Mouse (Mus musculus) hindbrain, embryonic 14.5 days (tissue): ENCODE data around the gene Zfp768. TPM values are rescaled to one million over a fixed set of nuclear protein-coding genes. Genes with fewer than 3 reads are reported as not detected.

ENCODE experiments used
- ATAC-seq: fragments of 200-750 bp; cut with Nextera tagmentation; 2 replicates; pipeline ENCODE4 v1.8.0; 2017; ENCODE audit warnings: moderate number of reproducible peaks, mild to moderate bottlenecking, moderate TSS enrichment, moderate library complexity; ENCODE audit not compliant: low FRiP score
- DNase-seq: peaks from one replicate; pipeline ENCODE4 v3.0.0-alpha.2; 2015; ENCODE audit warnings: low spot score
- H3K27ac ChIP-seq: fragments of 300-500 bp; sonication (generic); 2 replicates; pipeline ENCODE4 v1.5.1; 2014; ENCODE audit warnings: mild to moderate bottlenecking, moderate library complexity
- H3K27me3 ChIP-seq: fragments of 300-500 bp; sonication (generic); 2 replicates; pipeline ENCODE4 v1.6.1; 2014; ENCODE audit warnings: mild to moderate bottlenecking, low read length, mixed read lengths; ENCODE audit not compliant: control insufficient read depth, insufficient read depth
- H3K36me3 ChIP-seq: fragments of 300-500 bp; sonication (generic); replicated peaks from 2 replicates; pipeline ENCODE4 v1.6.1; 2014; ENCODE audit not compliant: control insufficient read depth, insufficient read depth
- H3K4me1 ChIP-seq: fragments of 300-500 bp; sonication (generic); replicated peaks from 2 replicates; pipeline ENCODE4 v1.6.1; 2014; ENCODE audit warnings: antibody characterized with exemption, low read length, mixed read lengths; ENCODE audit not compliant: control insufficient read depth, insufficient read depth
- H3K4me2 ChIP-seq: fragments of 300-500 bp; sonication (generic); replicated peaks from 2 replicates; pipeline ENCODE4 v1.6.1; 2014; ENCODE audit warnings: mild to moderate bottlenecking, moderate library complexity
- H3K4me3 ChIP-seq: fragments of 300-500 bp; sonication (generic); replicated peaks from 2 replicates; pipeline ENCODE4 v1.5.1; 2014; ENCODE audit warnings: mild to moderate bottlenecking, low read length
- H3K9ac ChIP-seq: fragments of 300-500 bp; sonication (generic); 2 replicates; pipeline ENCODE4 v1.6.1; 2014
- H3K9me3 ChIP-seq: fragments of 300-500 bp; sonication (generic); 2 replicates; pipeline ENCODE4 v1.6.1; 2016; ENCODE audit warnings: low read length; ENCODE audit not compliant: control insufficient read depth
- WGBS: fragments of 180-500 bp; shearing (Covaris S2); extraction: QIAGEN DNeasy Blood & Tissue Kit; methylation state at CpG from one replicate; pipeline ENCODE4 v1.1.7; 2014; 5-methylcytosine and 5-hydroxymethylcytosine counted together
- polyA plus RNA-seq: library from polyadenylated mRNA; unstranded; fragments of >200 nt; fragmentation: Nextera tagmentation; extraction: Ambion mirVana; gene quantifications from 2 replicates; pipeline ENCODE4 v1.2.1, GENCODE M21; 2014

The Zfp768 gene
- polyA plus RNA-seq, 1 experiment from 2014 or later, result 4.8 TPM

- H3K4me1 ChIP-seq, result no peaks in the 10 kb centered on the region
- H3K4me3 ChIP-seq, result no peak overlapping the region
- no peaks in the 10 kb centered on the region for H3K9me3 ChIP-seq
- H3K27me3 ChIP-seq, result no peaks in the 10 kb centered on the region
- 95% methylated on average over 7 of the region's 7 CpGs for WGBS
- no peak for DNase-seq
- no peaks in the 10 kb centered on the region for H3K36me3 ChIP-seq
- no peak overlapping the region for H3K9ac ChIP-seq
- no peak overlapping the region for H3K4me2 ChIP-seq
- ATAC-seq, result no peak
- no peak overlapping the region for H3K27ac ChIP-seq
These were observed 20.4 kb downstream of the Zfp768 start for GRCm38 (mm10) chr7:127324944-127325343.

GRCm38 (mm10) chr7:127322085-127322484 is 23.3 kb downstream of the Zfp768 start:
- no peak for DNase-seq
- Histone ChIP-seq H3K4me3 (no peak overlapping the region), H3K27me3 (no peaks in the 10 kb centered on the region), H3K4me2 (no peak overlapping the region), H3K9ac (no peak overlapping the region), H3K36me3 (no peaks in the 10 kb centered on the region), H3K27ac (no peak overlapping the region), H3K9me3 (no peaks in the 10 kb centered on the region), H3K4me1 (no peaks in the 10 kb centered on the region)
- WGBS, result 45% methylated on average over 5 of the region's 5 CpGs
- no peak for ATAC-seq

GRCm38 (mm10) chr7:127321106-127321505 is 24.3 kb downstream of the Zfp768 start:
- H3K9ac ChIP-seq, result no peak overlapping the region
- H3K9me3 ChIP-seq, result no peaks in the 10 kb centered on the region
- ATAC-seq (no peak), DNase-seq (no peak)
- no peaks in the 10 kb centered on the region for H3K27me3 ChIP-seq
- no peaks in the 10 kb centered on the region for H3K36me3 ChIP-seq
- H3K4me3 ChIP-seq, result no peak overlapping the region
- no peak overlapping the region for H3K27ac ChIP-seq
- no peaks in the 10 kb centered on the region for H3K4me1 ChIP-seq
- H3K4me2 ChIP-seq, result no peak overlapping the region
- WGBS, result 76% methylated on average over 4 of the region's 4 CpGs

DNA sequence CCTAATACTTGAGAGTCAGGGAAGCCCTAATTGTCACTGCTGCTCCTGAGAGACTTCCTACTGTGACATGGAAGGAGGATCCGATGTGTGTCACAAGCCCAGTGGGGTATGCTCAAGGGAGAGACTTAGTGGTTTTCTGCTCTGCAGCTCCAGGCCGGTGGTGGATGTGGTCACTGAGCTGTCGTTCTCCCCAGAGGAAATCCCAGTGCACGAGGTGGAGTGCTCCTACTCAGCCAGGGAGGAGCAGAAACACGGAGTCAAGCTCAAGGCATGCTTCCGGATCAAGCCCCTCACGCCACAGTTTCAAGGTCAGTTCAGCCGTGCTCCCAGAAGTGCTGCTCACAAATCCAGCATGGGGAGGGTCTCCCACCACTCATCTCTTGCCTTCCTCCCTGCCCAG is 31.5 kb downstream of the Zfp768 start:
- WGBS, result 52% methylated on average over 8 of the region's 8 CpGs
- no peak for DNase-seq
- no peaks in the 10 kb centered on the region for H3K4me1 ChIP-seq
- H3K9me3 ChIP-seq, result no peaks in the 10 kb centered on the region
- no peak overlapping the region for H3K27ac ChIP-seq
- H3K4me3 ChIP-seq, result no peak overlapping the region
- H3K9ac ChIP-seq, result no peak overlapping the region
- no peak for ATAC-seq
- H3K36me3 ChIP-seq, result no peaks in the 10 kb centered on the region
- H3K27me3 ChIP-seq, result no peaks in the 10 kb centered on the region
- no peak overlapping the region for H3K4me2 ChIP-seq

GRCm38 (mm10) chr7:127309951-127310350 is 35.4 kb downstream of the Zfp768 start:
- Histone ChIP-seq H3K27me3 (no peaks in the 10 kb centered on the region), H3K9me3 (no peaks in the 10 kb centered on the region), H3K36me3 (no peaks in the 10 kb centered on the region), H3K4me2 (no peak overlapping the region), H3K9ac (no peak overlapping the region), H3K27ac (no peak overlapping the region), H3K4me3 (no peak overlapping the region), H3K4me1 (no peaks in the 10 kb centered on the region)
- WGBS, result 80% methylated on average over 12 of the region's 12 CpGs
- ATAC-seq (no peak), DNase-seq (no peak)

DNA sequence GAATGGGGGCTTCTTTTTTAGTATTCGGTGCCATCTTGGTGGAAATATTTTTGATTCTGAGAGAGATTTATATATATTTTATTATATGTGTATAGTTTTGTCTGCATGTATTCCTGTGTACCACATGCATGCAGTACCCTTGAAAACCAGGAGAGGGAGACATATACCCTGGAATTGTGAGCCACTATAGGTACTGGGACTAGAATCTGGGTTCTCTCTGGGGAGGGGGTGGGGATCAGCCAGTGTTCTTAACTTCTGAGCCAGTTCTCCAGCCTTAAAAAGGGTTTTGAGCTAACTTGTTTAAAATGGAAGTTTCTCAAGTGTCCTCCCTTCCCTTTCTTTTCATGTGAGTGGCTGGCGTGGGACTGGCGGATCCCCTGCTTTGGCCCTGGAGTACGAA is 36.5 kb downstream of the Zfp768 start:
- Histone ChIP-seq H3K36me3 (no peaks in the 10 kb centered on the region), H3K27ac (no peak overlapping the region), H3K4me1 (no peaks in the 10 kb centered on the region), H3K4me3 (no peak overlapping the region), H3K9me3 (no peaks in the 10 kb centered on the region), H3K9ac (no peak overlapping the region), H3K4me2 (no peak overlapping the region), H3K27me3 (no peaks in the 10 kb centered on the region)
- ATAC-seq (no peak), DNase-seq (peak; percentile 82)
- WGBS, result 63% methylated on average over 4 of the region's 4 CpGs

- no peaks in the 10 kb centered on the region for H3K27me3 ChIP-seq
- no peaks in the 10 kb centered on the region for H3K4me1 ChIP-seq
- no peak overlapping the region for H3K4me2 ChIP-seq
- no peaks in the 10 kb centered on the region for H3K9me3 ChIP-seq
- 86% methylated on average over 2 of the region's 2 CpGs for WGBS
- H3K27ac ChIP-seq, result no peak overlapping the region
- DNase-seq (no peak), ATAC-seq (no peak)
- H3K36me3 ChIP-seq, result no peaks in the 10 kb centered on the region
- H3K4me3 ChIP-seq, result no peak overlapping the region
- no peak overlapping the region for H3K9ac ChIP-seq
These were observed 37.0 kb downstream of the Zfp768 start for GRCm38 (mm10) chr7:127308431-127308830.

DNA sequence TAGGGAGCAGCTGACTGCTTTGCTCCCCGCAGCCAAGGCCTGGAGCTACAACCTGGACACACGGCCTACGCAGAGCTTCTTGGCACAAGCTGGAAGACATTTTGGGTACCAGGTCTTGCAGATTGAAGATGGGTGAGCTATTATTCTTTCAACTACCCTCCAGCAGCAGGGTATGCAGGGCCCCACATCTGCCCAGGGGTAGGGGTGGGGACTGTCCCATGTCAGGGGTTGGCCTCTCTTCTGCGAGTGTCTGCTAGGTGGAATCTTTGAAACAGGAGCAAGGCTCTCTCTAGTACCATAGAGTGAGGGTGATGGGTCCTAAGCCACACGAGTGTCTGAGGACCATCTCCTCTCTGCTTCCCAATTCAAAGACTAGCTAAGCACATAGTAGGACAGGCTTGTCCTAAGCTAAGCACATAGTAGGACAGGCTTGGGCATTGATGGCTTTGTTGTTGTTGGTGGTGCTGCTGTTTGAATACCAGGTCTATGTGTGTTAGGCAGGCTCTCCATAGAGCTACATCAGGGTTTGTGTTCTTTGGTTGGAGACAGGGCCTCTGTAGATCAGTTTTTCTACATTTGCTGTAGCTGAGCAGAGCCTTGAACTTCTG is 47.7 kb downstream of the Zfp768 start:
- no peaks in the 10 kb centered on the region for H3K4me1 ChIP-seq
- H3K4me3 ChIP-seq, result no peak overlapping the region
- no peak overlapping the region for H3K27ac ChIP-seq
- no peak overlapping the region for H3K9ac ChIP-seq
- H3K9me3 ChIP-seq, result no peaks in the 10 kb centered on the region
- ATAC-seq (no peak), DNase-seq (no peak)
- H3K4me2 ChIP-seq, result no peak overlapping the region
- no peaks in the 10 kb centered on the region for H3K36me3 ChIP-seq
- H3K27me3 ChIP-seq, result no peaks in the 10 kb centered on the region
- WGBS, result 95% methylated on average over 5 of the region's 5 CpGs

DNA sequence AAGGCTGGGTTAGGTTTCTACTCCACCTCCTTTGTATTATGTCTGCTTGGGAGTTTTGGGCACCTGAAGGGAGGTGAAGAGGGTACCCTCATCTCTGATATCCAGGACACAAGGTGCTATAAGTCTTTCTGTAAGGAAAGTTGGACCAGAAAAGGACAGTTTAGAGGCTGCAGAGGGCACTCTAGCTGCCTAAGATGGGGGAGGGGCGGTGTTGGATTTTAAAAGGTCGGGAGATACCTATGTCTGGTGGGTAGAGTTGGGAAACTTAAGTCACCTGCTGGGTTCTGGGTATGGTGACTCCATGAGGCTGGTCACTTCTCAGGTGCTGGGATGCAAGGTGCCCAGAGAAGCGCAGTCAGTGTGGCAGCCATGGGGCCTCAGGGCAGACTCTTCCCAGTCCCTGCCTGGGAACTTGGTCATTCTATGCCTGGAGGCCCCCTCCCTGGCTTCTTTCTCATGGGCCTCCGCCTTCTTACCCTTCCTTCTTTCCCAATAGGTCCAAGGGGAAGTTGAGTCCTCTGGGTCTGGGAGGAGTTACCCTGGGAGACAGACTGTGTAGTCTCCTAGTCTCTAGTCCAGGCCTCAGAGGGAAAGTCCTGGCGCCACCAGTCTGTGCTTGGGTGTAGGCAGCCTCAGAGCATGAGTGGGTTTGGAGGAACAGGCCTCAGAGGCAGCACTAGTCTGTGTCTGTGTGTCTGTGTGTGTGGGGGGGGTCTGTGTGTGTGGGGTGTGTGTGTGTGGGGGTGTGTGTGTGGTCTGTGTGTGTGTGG is 48.4 kb downstream of the Zfp768 start:
- H3K4me2 ChIP-seq, result no peak overlapping the region
- no peak overlapping the region for H3K9ac ChIP-seq
- no peak overlapping the region for H3K4me3 ChIP-seq
- WGBS, result 82% methylated on average over 5 of the region's 5 CpGs
- ATAC-seq (no peak), DNase-seq (no peak)
- H3K9me3 ChIP-seq, result no peaks in the 10 kb centered on the region
- H3K27me3 ChIP-seq, result no peaks in the 10 kb centered on the region
- no peaks in the 10 kb centered on the region for H3K4me1 ChIP-seq
- H3K27ac ChIP-seq, result no peak overlapping the region
- H3K36me3 ChIP-seq, result no peaks in the 10 kb centered on the region
